ENCODE assay signal across 8 mouse cellular contexts in genomic region chr19:23135349-23136201, GRCm38 (mm10). TPM values are rescaled to one million over a fixed set of nuclear protein-coding genes. Genes with fewer than 3 reads are reported as not detected.
DNase-seq lines count a peak whose midpoint lies in the region; ATAC-seq and TF ChIP-seq lines count a peak whose summit lies in the region.

No protein-coding gene starts in this region.

- H3K4me1 ChIP-seq in embryonic facial prominence, embryonic 14.5 days (ENCODE audit: control insufficient read depth, insufficient read depth, low read length), result peaks cover 13% of the 10 kb centered on the region
- H3K4me1 ChIP-seq in limb, embryonic 14.5 days (ENCODE audit: control insufficient read depth, insufficient read depth, low read length), result peaks cover 28% of the 10 kb centered on the region
- peaks cover 34% of the 10 kb centered on the region for H3K4me1 ChIP-seq in midbrain, embryonic 15.5 days

- peaks cover 47% of the 10 kb centered on the region for H3K27me3 ChIP-seq in embryonic facial prominence, embryonic 14.5 days (replicated peaks; ENCODE audit: control insufficient read depth, insufficient read depth, low read length)
- H3K27me3 ChIP-seq in limb, embryonic 14.5 days (ENCODE audit: control insufficient read depth, insufficient read depth, low read length), result peaks cover 25% of the 10 kb centered on the region
- H3K27me3 ChIP-seq in midbrain, embryonic 15.5 days (replicated peaks), result peaks cover 58% of the 10 kb centered on the region

- H3K36me3 ChIP-seq in embryonic facial prominence, embryonic 14.5 days (ENCODE audit: control insufficient read depth, insufficient read depth, low read length), result no peaks in the 10 kb centered on the region
- H3K36me3 ChIP-seq in limb, embryonic 14.5 days (ENCODE audit: control insufficient read depth, insufficient read depth, low read length), result no peaks in the 10 kb centered on the region
- no peaks in the 10 kb centered on the region for H3K36me3 ChIP-seq in midbrain, embryonic 15.5 days (replicated peaks)

- TF ChIP-seq POLR2A in limb, embryonic 14.5 days (IDR thresholded peaks at IDR 0.05; ENCODE audit: borderline replicate concordance, extremely low read depth, insufficient read depth, insufficient read length), result no peak

- peak overlapping the region; percentile 43 for H3K4me3 ChIP-seq in embryonic facial prominence, embryonic 14.5 days (ENCODE audit: low read depth, low read length)
- peak overlapping the region; percentile 39 for H3K4me3 ChIP-seq in limb, embryonic 14.5 days (replicated peaks; ENCODE audit: low read length)
- peak overlapping the region; percentile 40 for H3K4me3 ChIP-seq in midbrain, embryonic 15.5 days

- peak overlapping the region; percentile 62 for H3K27ac ChIP-seq in embryonic facial prominence, embryonic 14.5 days (replicated peaks; ENCODE audit: low read depth, low read length)
- H3K27ac ChIP-seq in limb, embryonic 14.5 days (replicated peaks; ENCODE audit: low read depth, low read length), result no peak overlapping the region
- no peak overlapping the region for H3K27ac ChIP-seq in midbrain, embryonic 15.5 days

- H3K9ac ChIP-seq in embryonic facial prominence, embryonic 14.5 days (ENCODE audit: low read depth, low read length), result peak overlapping the region; percentile 56
- peak overlapping the region; percentile 45 for H3K9ac ChIP-seq in limb, embryonic 14.5 days (ENCODE audit: low read depth, low read length, severe bottlenecking)
- peak overlapping the region; percentile 39 for H3K9ac ChIP-seq in midbrain, embryonic 15.5 days

- under 1% methylated on average over 46 of the region's 55 CpGs for WGBS in embryonic facial prominence, embryonic 14.5 days
- WGBS in limb, embryonic 14.5 days, result under 1% methylated on average over 53 of the region's 55 CpGs
- under 1% methylated on average over 55 of the region's 55 CpGs for WGBS in midbrain, embryonic 15.5 days

- no peaks in the 10 kb centered on the region for H3K9me3 ChIP-seq in embryonic facial prominence, embryonic 14.5 days (ENCODE audit: control insufficient read depth, low read length)
- no peaks in the 10 kb centered on the region for H3K9me3 ChIP-seq in limb, embryonic 14.5 days (ENCODE audit: control insufficient read depth, low read length)
- no peaks in the 10 kb centered on the region for H3K9me3 ChIP-seq in midbrain, embryonic 15.5 days

- DNase-seq in 3134 (ENCODE audit: extremely low read depth, insufficient read length, low spot score), result peak; percentile 87
- DNase-seq in adrenal gland, postnatal 25 days, result peak; percentile 83
- peak; percentile 91 for DNase-seq in embryonic facial prominence, embryonic 14.5 days (ENCODE audit: low spot score)
- peak; percentile 94 for DNase-seq in heart, adult 8-10 months (ENCODE audit: low spot score)
- DNase-seq in kidney, adult 8-10 months, result peak; percentile 98 to 99
- peak; percentile 78 for DNase-seq in limb, embryonic 14.5 days (ENCODE audit: low spot score)
- DNase-seq in spleen, adult 18-20 months, result peak; percentile 62 to 73

- ATAC-seq in embryonic facial prominence, embryonic 14.5 days (ENCODE audit: low read depth), result peak; percentile 52
- peak; percentile 31 for ATAC-seq in limb, embryonic 14.5 days (ENCODE audit: low FRiP score, low read depth)
- peak; percentile 57 for ATAC-seq in midbrain, embryonic 15.5 days (replicated peaks)

- H3K4me2 ChIP-seq in embryonic facial prominence, embryonic 14.5 days (ENCODE audit: low read depth, low read length), result peak overlapping the region; percentile 95
- peak overlapping the region; percentile 90 for H3K4me2 ChIP-seq in limb, embryonic 14.5 days (replicated peaks; ENCODE audit: low read depth, low read length, severe bottlenecking)
- peak overlapping the region; percentile 90 for H3K4me2 ChIP-seq in midbrain, embryonic 15.5 days

RNA-seq across cellular contexts. Expression of gene Klf9, which starts 5.5 kb away (rescaled TPM):
- total RNA-seq in adrenal gland, postnatal 25 days (2021), result 72.2 and 72.8 TPM in 2 replicates
- polyA plus RNA-seq in embryonic facial prominence, embryonic 14.5 days (2014; fragmentation: Nextera tagmentation; extraction: Ambion mirVana), result 3.6 and 4.5 TPM in 2 replicates
- 100 to 1,000 TPM in 3 of 4 experiments, 10 to 100 TPM in 1; 94.4 to 149 (median 104) TPM for total RNA-seq in heart, adult 8-10 months (2022)
- polyA plus RNA-seq in limb, embryonic 14.5 days (2012; rRNA removed), result 2.0 and 2.1 TPM in 2 replicates
- 1.8 and 2.1 TPM in 2 replicates for polyA plus RNA-seq in limb, embryonic 14.5 days (2014; fragmentation: Nextera tagmentation; extraction: Ambion mirVana)
- 2.4 and 2.7 TPM in 2 replicates for polyA plus RNA-seq in midbrain, embryonic 15.5 days (2015; fragmentation: Nextera tagmentation; extraction: Ambion mirVana)
